Mouse (Mus musculus): ENCODE measurements around the gene Mcrs1.

Mcrs1 gene

GRCm38 (mm10) chr15:99198761-99199160 is 53.0 kb downstream of the Mcrs1 start:
- no peak for DNase-seq

- no peak for DNase-seq
Measured at GRCm38 (mm10) chr15:99195043-99195442, 56.7 kb downstream of the Mcrs1 start.

GRCm38 (mm10) chr15:99194358-99194757 is 57.4 kb downstream of the Mcrs1 start:
- DNase-seq: no peak

Measured in cerebellum, adult 8-10 months (tissue).